In the genomic region with DNA sequence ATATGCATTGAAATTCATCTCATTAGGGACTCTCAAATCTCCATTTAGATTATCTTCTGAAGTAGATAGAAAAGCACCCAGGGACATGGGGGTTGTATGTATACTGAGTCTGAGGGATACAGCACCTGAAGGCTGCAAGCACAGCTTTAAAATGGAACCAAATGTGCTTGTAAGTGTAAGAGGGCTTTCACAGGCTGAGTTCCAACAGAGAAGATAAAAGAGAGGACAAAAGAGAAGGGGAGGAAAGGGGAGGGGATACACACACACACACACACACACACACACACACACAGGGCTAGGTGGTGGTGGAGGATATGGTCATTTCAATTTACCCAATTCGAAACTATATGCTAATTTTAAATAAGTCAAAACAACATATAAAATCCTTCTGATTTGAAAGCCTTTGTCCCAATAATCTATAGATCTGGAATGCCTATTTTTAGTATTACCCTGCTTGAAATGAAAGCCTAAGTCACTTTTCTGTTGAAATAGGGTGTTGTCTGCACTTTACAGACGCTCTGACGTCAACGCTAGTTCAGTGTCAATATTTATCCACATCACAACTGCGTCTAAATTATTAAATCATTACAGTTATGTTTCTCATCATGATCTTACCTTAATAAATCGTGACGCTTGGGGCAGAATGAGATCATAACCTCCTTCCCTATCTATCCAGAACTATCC, we compare ENCODE assay signal across 9 mouse cellular contexts.
DNase-seq lines count a peak whose midpoint lies in the region; ATAC-seq and TF ChIP-seq lines count a peak whose summit lies in the region.
"Had no signal": no experiment of that assay in that cellular context is flagged by ENCODE, and none has a peak within 500 bp of the region (broad histone marks: within the 10 kb centered on the region; RNA-seq: fewer than 3 reads in every experiment).

No protein-coding gene starts in this region.

- DNase-seq in heart, adult 2 months, result no peak
- DNase-seq in MEL (ENCODE audit: low read depth, low spot score), result no peak
- peak; percentile 14 for DNase-seq in hindbrain, embryonic 11.5 days (ENCODE audit: low spot score)
- no peak for DNase-seq in cerebellum, postnatal 10 days
- DNase-seq in gastrocnemius, adult 8-10 months (ENCODE audit: low spot score in 2 of 2), result no peak
- DNase-seq in layer of hippocampus, postnatal 36 days, result no peak

- H3K9ac ChIP-seq in heart, embryonic 11.5 days (ENCODE audit: low read depth, low read length), result no peak overlapping the region; the same call in 1 of the 2 replicates
- H3K9ac ChIP-seq in heart, adult 2 months (ENCODE audit: low read depth, low read length), result no peak overlapping the region
- peak overlapping the region; percentile 11; the same call in 1 of the 2 replicates for H3K9ac ChIP-seq in MEL (ENCODE audit: control insufficient read depth, low read depth, low read length, poor library complexity, severe bottlenecking)
- no peak overlapping the region for H3K9ac ChIP-seq in hindbrain, embryonic 11.5 days (ENCODE audit: low read depth, low read length)
- H3K9ac ChIP-seq: limb, embryonic 15.5 days had no signal

- H3K36me3 ChIP-seq in heart, embryonic 11.5 days (ENCODE audit: control insufficient read depth, insufficient read depth, low read length), result no peaks in the 10 kb centered on the region
- no peaks in the 10 kb centered on the region for H3K36me3 ChIP-seq in heart, adult 2 months (ENCODE audit: control insufficient read depth, insufficient read depth, low read length)
- H3K36me3 ChIP-seq in MEL (ENCODE audit: control insufficient read depth in 1 of 2, insufficient read depth in 2 of 2, low read length in 2 of 2), result peaks cover 0 to 12% of the 10 kb centered on the region in 2 experiments; a peak in 2 of 4 replicates
- H3K36me3 ChIP-seq in hindbrain, embryonic 11.5 days (ENCODE audit: control insufficient read depth, insufficient read depth, low read length), result no peaks in the 10 kb centered on the region
- H3K36me3 ChIP-seq: limb, embryonic 15.5 days had no signal

- TF ChIP-seq POLR2A in heart, adult 2 months (IDR thresholded peaks at IDR 0.05; ENCODE audit: insufficient read depth, low read depth, low read length), result no peak
- TF ChIP-seq POLR2A in MEL (IDR thresholded peaks at IDR 0.05; ENCODE audit: control insufficient read depth in 1 of 2, insufficient read depth in 1 of 2, low read depth in 1 of 2, low read length in 2 of 2, poor library complexity in 1 of 2), result no peak

- no peak for TF ChIP-seq CTCF in heart, adult 2 months (IDR thresholded peaks at IDR 0.05)
- no peak for TF ChIP-seq CTCF in MEL (IDR thresholded peaks at IDR 0.05 in 2 of 3, conservative IDR thresholded peaks at IDR 0.05 in 1 of 3; ENCODE audit: control insufficient read depth in 1 of 3, insufficient read depth in 1 of 3, low read depth in 2 of 3, low read length in 3 of 3, poor library complexity in 1 of 3, severe bottlenecking in 1 of 3)

- peaks cover 8% of the 10 kb centered on the region; the same call in 1 of the 2 replicates for H3K4me1 ChIP-seq in heart, embryonic 11.5 days (ENCODE audit: control insufficient read depth, insufficient read depth, low read length)
- H3K4me1 ChIP-seq in heart, adult 2 months (ENCODE audit: control insufficient read depth, insufficient read depth, low read length), result no peaks in the 10 kb centered on the region
- H3K4me1 ChIP-seq in MEL (ENCODE audit: control insufficient read depth in 1 of 2, insufficient read depth in 2 of 2, low read length in 2 of 2), result peaks cover 3 to 7% of the 10 kb centered on the region in 2 experiments
- no peaks in the 10 kb centered on the region for H3K4me1 ChIP-seq in hindbrain, embryonic 11.5 days (replicated peaks; ENCODE audit: control insufficient read depth, insufficient read depth, low read length)

- no peak for TF ChIP-seq RAD21 in MEL (IDR thresholded peaks at IDR 0.05; ENCODE audit: low read depth, low read length)

- ATAC-seq in heart, embryonic 11.5 days (replicated peaks; ENCODE audit: insufficient number of reproducible peaks, low FRiP score, low TSS enrichment), result peak; percentile 37
- ATAC-seq in hindbrain, embryonic 11.5 days (ENCODE audit: low FRiP score), result peak; percentile 55
- peak; percentile 26; the same call in 1 of the 2 replicates for ATAC-seq in megakaryocyte progenitor cell, adult 5-6 weeks (replicated peaks; ENCODE audit: poor library complexity)

- peak overlapping the region; percentile 68 for H3K27ac ChIP-seq in heart, embryonic 11.5 days (ENCODE audit: low read depth, low read length)
- H3K27ac ChIP-seq in heart, adult 2 months, result no peak overlapping the region
- H3K27ac ChIP-seq in MEL (ENCODE audit: control insufficient read depth, low read depth, low read length), result peak overlapping the region; percentile 71
- H3K27ac ChIP-seq in hindbrain, embryonic 11.5 days (ENCODE audit: low read depth, low read length), result peak overlapping the region; percentile 58
- H3K27ac ChIP-seq: limb, embryonic 15.5 days had no signal

- peak overlapping the region; percentile 64 for H3K4me2 ChIP-seq in heart, embryonic 11.5 days
- H3K4me2 ChIP-seq in hindbrain, embryonic 11.5 days (replicated peaks; ENCODE audit: low read depth, low read length), result no peak overlapping the region; the same call in 1 of the 2 replicates
- H3K4me2 ChIP-seq: limb, embryonic 15.5 days had no signal

- 7% methylated on average over 7 of the region's 7 CpGs for WGBS in heart, embryonic 11.5 days (ENCODE audit: insufficient replicate concordance)
- 5% methylated on average over 7 of the region's 7 CpGs for WGBS in heart, adult 2 months
- 8% methylated on average over 7 of the region's 7 CpGs for WGBS in hindbrain, embryonic 11.5 days

- H3K4me3 ChIP-seq in heart, embryonic 11.5 days (ENCODE audit: low read depth, low read length), result peak overlapping the region; percentile 28; the same call in 1 of the 2 replicates
- H3K4me3 ChIP-seq in heart, adult 2 months, result no peak overlapping the region
- peak overlapping the region in 1 of 2 experiments; percentile 25; a peak in 1 of 4 replicates for H3K4me3 ChIP-seq in MEL (ENCODE audit: control insufficient read depth in 1 of 2, insufficient read depth in 1 of 2, low read depth in 2 of 2, low read length in 2 of 2)
- no peak overlapping the region for H3K4me3 ChIP-seq in hindbrain, embryonic 11.5 days (ENCODE audit: low read depth, low read length)
- H3K4me3 ChIP-seq: limb, embryonic 15.5 days had no signal

- no peaks in the 10 kb centered on the region for H3K9me3 ChIP-seq in heart, embryonic 11.5 days (replicated peaks; ENCODE audit: control insufficient read depth, low read length)
- H3K9me3 ChIP-seq in MEL (replicated peaks; ENCODE audit: insufficient read depth, low read length), result no peaks in the 10 kb centered on the region
- H3K9me3 ChIP-seq in hindbrain, embryonic 11.5 days (ENCODE audit: control insufficient read depth, low read length), result no peaks in the 10 kb centered on the region
- H3K9me3 ChIP-seq: limb, embryonic 15.5 days had no signal

- intact Hi-C loops in heart, adult 2 months (cut with DNase I), result no loop called here

- H3K79me2 ChIP-seq in heart, adult 2 months (replicated peaks; ENCODE audit: control insufficient read depth, insufficient read depth, low read length), result no peaks in the 10 kb centered on the region
- H3K79me2 ChIP-seq in MEL (ENCODE audit: control insufficient read depth, insufficient read depth, low read length, poor library complexity), result no peaks in the 10 kb centered on the region

- TF ChIP-seq EP300 in heart, adult 2 months (IDR thresholded peaks at IDR 0.05; ENCODE audit: insufficient read depth, low read depth, low read length), result no peak
- TF ChIP-seq EP300 in MEL (IDR thresholded peaks at IDR 0.05; ENCODE audit: low read depth in 1 of 2, low read length in 2 of 2), result no peak

- H3K27me3 ChIP-seq in heart, embryonic 11.5 days (ENCODE audit: control insufficient read depth, insufficient read depth, low read length), result no peaks in the 10 kb centered on the region
- H3K27me3 ChIP-seq in heart, adult 2 months (ENCODE audit: control insufficient read depth, insufficient read depth, low read length), result no peaks in the 10 kb centered on the region
- H3K27me3 ChIP-seq in MEL (ENCODE audit: control insufficient read depth in 1 of 2, insufficient read depth in 2 of 2, low read length in 2 of 2), result no peaks in the 10 kb centered on the region
- no peaks in the 10 kb centered on the region for H3K27me3 ChIP-seq in hindbrain, embryonic 11.5 days (ENCODE audit: control insufficient read depth, insufficient read depth, low read length)
- H3K27me3 ChIP-seq: limb, embryonic 15.5 days had no signal

TF ChIP-seq in MEL, 35 proteins besides CTCF, POLR2A, EP300 and RAD21:
- no peak for TF ChIP-seq TCF12 (IDR thresholded peaks at IDR 0.05; ENCODE audit: low read depth, low read length)
- no peak for TF ChIP-seq USF1 (IDR thresholded peaks at IDR 0.05; ENCODE audit: low read depth, low read length)
- no peak for TF ChIP-seq SIN3A (IDR thresholded peaks at IDR 0.05; ENCODE audit: low read length)
- no peak for TF ChIP-seq SMC3 (IDR thresholded peaks at IDR 0.05; ENCODE audit: low read depth, low read length)
- TF ChIP-seq MEF2A (IDR thresholded peaks at IDR 0.05; ENCODE audit: extremely low read depth, insufficient replicate concordance, low read depth, low read length, poor library complexity, severe bottlenecking), result no peak
- TF ChIP-seq MYB (IDR thresholded peaks at IDR 0.05; ENCODE audit: low read depth, low read length), result no peak
- no peak for TF ChIP-seq ZC3H11A (IDR thresholded peaks at IDR 0.05; ENCODE audit: low read depth, low read length)
- no peak for TF ChIP-seq TAL1 (IDR thresholded peaks at IDR 0.05; ENCODE audit: low read length)
- TF ChIP-seq USF2 (IDR thresholded peaks at IDR 0.05; ENCODE audit: borderline replicate concordance in 1 of 2, insufficient read depth in 1 of 2, low read depth in 1 of 2, low read length in 2 of 2), result no peak
- TF ChIP-seq CHD1 (IDR thresholded peaks at IDR 0.05; ENCODE audit: low read depth, low read length), result no peak
- no peak for TF ChIP-seq NRF1 (IDR thresholded peaks at IDR 0.05; ENCODE audit: insufficient read depth, low read depth, low read length, poor library complexity, severe bottlenecking)
- TF ChIP-seq JUND (IDR thresholded peaks at IDR 0.05; ENCODE audit: low read depth, low read length), result no peak
- no peak for TF ChIP-seq HCFC1 (IDR thresholded peaks at IDR 0.05; ENCODE audit: low read depth, low read length)
- TF ChIP-seq GABPA (IDR thresholded peaks at IDR 0.05; ENCODE audit: low read depth, low read length), result no peak
- TF ChIP-seq BHLHE40 (IDR thresholded peaks at IDR 0.05; ENCODE audit: borderline replicate concordance, low read depth, low read length), result no peak
- no peak for TF ChIP-seq E2F4 (IDR thresholded peaks at IDR 0.05; ENCODE audit: borderline replicate concordance, low read depth, low read length)
- TF ChIP-seq MAFK (IDR thresholded peaks at IDR 0.05; ENCODE audit: borderline replicate concordance, low read depth, low read length), result no peak
- TF ChIP-seq MAX (IDR thresholded peaks at IDR 0.05; ENCODE audit: low read length), result no peak
